Mouse (Mus musculus): ENCODE measurements around the gene Gm10142.
A peak's percentile ranks its signal among the peaks of the same experiment; 100 is the strongest.
"Not testable (repeated sequence)": the region's sequence is repeated elsewhere in the genome, so short reads cannot be mapped to it uniquely, and the experiment has no call there.

Gm10142 gene

DNA sequence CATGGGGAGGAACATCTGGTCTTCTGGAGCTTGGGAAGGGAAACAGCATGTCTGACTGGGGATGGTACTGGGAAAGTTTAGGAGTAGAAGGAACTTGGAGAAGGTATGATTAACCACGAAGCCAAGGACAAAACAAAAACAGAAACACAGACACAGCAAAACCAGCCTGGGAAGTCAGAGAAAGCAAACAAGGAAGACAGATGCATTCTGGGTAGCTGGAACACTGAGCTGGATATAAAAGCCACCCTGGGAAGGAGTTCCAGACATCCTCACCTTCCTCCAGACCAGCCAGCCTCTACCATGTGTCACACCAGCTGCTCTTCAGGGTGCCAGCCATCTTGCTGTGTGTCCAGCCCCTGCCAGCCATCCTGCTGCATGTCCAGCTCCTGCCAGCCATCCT is at the start of gene Gm10142:
Gene Gm10142 (plus strand): TSS at position 301 of the 400 bp plus-strand sequence.
- DNase-seq, result no peak

DNA sequence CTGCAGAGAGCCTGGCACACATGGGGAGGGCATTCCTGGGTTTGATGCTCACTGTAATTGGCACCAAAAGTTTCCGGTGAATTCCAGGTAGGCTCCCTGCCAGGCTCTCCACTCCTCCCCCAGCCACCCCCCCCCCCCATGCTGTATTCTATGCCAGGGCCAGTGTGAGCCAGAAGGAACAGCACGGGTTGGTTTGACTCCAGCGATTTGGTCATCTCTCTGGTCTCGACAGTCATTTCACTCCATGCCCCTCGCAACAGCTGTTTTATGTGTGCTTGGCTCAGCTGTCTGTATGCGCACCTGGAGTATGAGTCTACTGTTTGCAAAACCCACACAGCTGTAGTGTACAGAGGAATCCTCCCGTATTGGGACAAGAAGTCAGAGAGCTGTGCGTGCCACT is 49.3 kb upstream of the Gm10142 start:
- peak; percentile 25 for DNase-seq

DNA sequence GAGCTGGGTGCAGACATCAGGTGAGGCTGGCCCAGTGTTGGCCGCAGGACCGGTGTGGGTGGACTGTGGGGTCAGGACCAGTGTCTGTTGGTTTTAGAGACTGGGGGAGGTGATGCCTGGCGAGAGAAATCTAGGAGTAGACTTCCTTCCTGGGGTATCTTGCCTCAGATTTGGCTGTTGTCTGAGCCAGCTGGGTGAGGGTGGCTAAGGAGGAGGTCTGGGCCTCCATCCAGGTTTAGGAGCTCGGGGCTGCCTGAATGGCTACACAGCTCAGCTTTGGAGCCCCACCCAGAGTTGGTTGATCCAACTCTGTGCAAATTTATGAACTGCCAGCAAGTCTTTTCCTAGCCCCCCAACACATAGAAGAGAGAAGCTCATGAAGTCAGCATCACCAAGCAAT is 48.2 kb upstream of the Gm10142 start:
- DNase-seq, result no peak

DNA sequence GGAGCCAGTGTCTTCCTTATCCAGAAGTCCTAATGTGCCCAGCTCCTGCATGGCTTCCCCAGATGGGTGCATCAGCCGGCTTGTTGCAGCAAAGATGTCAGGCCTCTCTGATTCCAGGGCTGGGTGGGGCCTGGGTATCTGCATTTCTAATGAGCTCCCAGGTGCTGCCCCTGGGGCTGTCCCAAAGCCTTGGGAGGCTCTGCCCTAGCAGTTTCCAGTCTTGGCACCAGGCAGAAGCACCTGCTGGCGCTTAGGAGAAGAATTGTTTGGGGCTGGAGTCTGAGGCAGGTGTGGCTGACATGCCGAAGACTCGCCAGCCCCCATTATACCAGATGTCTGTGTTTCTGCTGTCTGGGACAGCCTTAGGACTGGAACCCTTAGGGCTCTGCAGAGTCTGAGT is 44.9 kb upstream of the Gm10142 start:
- DNase-seq, result no peak

DNA sequence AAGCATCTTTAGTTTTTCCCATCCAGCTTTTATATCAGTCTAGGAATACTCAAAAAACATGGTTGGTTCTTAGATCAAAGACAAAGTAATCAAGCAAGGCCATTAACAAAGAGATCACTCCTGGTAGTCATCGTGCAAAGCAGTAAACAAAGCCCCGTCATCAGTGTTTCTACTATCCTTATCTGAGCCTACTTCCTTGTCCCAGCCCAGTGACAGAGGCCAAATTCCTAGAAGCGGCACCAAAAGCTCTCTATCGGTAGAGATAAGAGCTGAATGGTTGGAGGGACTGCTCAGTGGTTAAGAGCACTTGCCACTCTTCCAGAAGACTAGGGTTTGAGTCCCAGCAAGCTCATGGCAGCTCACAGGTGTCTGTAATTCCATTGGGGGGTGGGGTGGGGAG is 44.1 kb upstream of the Gm10142 start:
- no peak for DNase-seq

DNA sequence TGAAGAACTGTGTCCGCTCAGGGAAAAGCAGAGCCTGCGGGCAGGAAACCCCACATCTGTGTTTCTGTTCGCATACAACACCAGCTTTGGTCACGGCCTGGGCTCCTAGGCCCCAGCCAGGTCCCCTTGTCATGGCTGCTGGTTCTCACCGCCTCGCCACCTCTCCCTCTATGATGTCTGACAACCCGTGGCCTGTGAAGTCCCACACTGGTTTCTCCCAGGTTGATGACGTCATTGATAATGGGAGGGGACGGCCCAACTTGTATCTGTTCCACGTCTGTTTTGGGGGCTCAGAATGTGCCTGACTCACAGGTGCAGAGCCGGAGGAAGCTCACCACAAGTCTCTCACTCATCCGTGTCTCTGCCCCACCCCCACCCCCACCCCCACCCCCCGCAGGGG is 41.8 kb upstream of the Gm10142 start:
- DNase-seq, result no peak

DNA sequence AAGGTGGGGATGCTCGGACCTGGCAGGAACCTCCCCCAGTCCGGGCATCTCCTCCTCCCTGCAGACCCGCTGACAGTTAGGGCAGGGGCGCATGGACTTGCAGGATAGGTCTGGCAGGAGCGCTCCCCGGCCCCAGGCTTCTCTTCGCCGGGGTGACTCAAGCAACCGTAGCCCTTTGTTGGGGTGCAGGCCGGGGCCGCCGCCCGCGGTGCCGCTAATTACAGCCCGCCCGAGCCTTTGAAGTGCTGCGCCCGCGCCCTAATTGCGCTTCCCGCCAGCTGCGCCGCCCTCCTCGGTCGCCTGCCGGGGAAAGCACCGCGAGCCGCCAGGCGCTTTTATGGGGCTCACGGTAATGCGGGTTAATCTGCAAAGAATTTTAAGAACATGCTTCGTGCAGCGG is 38.0 kb upstream of the Gm10142 start:
- no peak for DNase-seq

DNA sequence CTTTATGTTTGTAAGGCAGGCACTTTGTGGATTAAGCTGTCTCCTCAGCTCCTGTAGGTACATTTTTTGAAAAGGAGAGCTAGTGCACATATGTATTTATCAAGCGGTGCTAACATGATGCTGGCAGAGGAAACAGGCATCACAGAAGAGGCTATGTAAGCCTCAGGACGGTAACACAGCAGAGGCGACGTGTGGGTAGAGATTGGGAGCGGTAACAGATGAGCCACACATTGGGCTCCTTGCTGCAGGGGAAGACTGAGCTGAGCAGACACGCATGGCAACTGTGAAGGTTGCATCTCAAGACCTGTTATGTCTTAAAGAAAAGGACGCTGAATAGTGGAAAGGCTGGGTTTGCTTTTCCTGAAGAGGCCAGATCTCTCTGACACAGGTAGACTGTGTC is 32.6 kb upstream of the Gm10142 start:
- DNase-seq, result no peak

DNA sequence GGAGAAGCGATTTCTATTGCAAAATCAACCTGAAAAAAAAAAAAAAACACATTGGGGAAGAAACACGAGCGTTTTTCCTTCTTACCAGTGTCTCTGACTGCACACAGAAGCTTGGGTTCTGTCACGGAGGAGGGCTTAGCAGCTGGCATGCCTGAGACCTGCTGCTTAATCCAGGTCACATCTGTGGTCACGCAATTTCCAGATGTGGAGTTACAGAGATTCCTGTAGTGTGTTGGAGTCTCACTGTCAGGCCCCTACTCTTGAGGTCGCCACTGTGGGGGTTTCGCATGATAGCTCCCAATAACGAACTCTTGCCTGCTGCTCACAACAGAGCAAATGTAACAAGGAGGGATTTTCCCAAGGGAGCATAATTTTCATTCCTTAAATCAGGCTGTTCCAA is 31.4 kb upstream of the Gm10142 start:
- no peak for DNase-seq

DNA sequence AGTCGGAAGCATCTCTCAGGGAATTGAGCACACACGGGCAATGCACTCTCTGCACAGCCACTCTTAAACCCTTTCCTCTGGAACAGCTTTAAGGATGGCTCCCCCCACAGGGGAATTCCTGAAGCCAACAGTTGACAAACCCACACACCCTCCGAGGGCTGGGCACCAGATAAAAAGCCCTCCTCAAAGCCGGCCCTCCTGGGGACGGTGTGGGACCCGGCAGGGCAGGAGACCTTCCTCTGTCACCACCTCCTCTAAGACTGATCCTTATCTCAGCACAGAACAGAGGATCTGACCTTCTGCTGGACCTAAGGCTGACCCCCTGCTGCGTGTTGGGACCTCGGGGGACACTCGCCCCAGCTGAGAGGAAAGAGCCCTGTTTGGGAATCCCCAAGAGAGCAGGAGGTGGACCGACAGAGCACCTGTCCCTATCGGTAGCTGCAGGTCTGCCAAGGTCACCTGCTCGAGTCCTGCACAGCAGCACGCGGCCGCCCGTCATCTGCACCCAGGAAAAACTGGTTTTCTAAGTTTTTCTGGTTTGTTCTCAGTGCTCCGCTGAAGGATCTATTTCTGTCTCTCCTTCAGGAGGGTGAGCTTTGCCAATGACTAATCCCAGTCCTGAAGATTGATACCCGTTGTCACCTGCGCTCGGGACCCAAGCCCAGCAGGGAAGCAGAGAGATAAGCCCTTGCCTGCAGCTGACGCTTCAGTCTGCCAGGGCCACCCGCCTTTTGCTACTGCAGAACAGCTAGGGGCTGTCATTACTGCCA is 29.5 kb upstream of the Gm10142 start, which contains the start of gene Tspear:
Gene Tspear (plus strand): TSS at position 675 of the 770 bp plus-strand sequence.
- no peak for DNase-seq

DNA sequence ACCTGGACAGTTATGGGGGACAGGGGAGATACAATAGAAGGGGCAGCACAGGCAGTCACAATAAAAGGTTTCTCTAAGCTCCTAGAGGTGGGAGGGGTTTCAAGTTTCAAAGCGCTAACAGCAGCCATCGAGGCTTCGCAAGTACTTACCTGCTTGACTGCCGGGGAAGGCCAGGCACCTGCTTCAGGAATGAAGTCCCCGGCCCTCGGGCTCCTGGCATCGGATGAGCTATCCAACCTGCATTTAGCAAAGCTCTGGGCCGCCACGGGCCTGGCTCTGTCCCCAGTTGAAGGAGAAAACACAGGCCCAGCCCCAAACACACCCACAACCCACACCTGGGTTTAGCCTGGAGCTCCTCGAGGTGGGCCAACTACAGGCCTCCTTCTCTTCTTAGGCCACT is 28.6 kb upstream of the Gm10142 start:
- no peak for DNase-seq

DNA sequence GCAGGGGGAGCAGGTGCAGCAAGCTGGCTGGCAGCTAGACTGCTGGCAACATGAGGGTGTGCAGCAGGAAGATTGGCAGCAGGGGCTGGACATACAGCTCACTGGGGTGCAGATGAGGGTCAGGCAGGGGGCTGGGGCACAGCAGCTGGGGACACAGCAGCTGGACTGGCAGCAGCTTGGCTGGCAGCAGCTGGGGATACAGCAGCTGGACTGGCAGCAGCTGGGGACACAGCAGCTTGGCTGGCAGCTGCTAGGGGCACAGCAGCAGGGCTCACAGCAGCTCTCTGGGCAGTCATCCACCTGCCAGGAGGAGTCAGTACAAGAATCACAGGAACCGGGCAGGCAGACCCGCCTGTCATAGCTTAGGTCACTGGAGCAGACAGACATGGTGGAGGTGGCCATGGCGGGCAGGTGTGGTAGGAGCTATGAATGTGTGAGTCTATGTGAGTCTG is 25.2 kb upstream of the Gm10142 start, which contains the start of gene Gm19402:
Gene Gm19402 (minus strand): TSS at position 402 of the 452 bp plus-strand sequence.
- not testable (repeated sequence) for DNase-seq

DNA sequence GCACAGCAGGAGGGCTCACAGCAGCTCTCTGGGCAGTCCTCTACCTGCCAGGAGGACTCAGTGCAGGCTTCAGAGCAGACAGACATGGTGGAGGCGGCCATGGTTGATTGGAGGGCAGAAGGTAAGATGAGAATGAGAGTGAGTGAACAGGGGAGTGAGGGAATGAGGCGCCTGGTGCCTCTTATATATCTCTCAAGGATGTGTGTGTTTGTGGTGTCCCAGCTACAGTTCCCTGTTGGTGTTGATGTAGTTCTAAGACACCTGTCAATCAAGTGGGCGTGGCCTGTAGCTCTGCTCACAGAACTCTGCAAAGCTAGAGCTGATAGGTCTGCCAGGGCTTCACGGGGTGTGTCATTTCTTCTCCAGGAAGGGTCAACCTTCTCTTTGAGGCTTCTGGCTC is 18.5 kb upstream of the Gm10142 start, which contains the start of gene Gm9508:
Gene Gm9508 (minus strand): TSS at position 101 of the 400 bp plus-strand sequence.
- no peak for DNase-seq

DNA sequence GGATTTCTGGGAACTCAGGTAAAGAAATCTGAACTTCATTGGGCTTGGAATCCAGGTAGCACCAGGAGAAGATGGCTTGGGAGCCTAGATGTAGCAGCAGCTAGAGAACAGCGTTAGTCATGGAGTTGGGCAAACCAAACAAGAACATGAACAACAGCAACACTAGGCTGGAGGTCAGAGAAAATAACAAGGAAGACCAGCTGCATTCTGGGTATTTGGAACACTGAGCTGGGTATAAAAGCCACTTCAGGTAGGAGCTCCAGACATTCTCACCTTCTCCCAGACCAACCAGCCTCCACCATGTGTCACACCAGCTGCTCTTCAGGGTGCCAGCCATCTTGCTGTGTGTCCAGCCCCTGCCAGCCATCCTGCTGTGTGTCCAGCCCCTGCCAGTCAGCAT is 9.3 kb upstream of the Gm10142 start, which contains the start of gene Gm10272:
Gene Gm10272 (plus strand): TSS at position 301 of the 400 bp plus-strand sequence.
- no peak for DNase-seq

DNA sequence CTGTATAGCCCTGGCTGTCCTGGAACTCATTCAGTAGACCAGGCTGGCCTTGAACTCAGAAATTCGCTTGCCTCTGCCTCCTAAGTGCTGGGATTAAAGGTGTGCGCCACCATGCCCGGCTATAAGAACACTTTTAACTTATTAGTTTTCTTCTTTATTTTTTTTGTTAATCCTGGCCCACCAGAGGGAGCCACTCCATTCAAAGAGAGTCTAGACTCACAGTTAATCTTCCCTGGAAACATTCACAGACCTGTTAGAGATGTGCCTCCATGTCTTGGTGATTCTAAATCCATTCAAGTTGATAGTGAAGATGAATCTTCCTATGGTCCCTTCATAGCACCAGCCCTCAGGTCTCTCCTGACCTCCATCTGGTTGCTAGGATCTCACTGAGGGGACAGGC is 5.8 kb upstream of the Gm10142 start:
- no peak for DNase-seq

DNA sequence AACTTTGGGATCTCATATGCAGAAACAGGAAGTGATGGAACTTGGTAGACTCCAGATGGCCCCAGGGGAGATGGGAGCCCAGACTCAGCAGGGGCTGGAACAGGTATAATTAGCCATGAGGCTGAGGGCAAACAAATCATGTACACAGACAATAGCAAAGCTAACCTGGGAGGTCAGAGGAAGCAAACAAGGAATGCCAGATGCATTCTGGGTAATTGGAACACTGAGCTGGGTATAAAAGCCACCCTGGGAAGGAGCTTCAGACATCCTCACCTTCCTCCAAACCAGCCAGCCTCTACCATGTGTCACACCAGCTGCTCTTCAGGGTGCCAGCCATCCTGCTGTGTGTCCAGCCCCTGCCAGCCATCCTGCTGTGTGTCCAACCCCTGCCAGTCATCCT is 4.5 kb upstream of the Gm10142 start, which contains the start of gene Gm10024:
Gene Gm10024 (plus strand): TSS at position 301 of the 400 bp plus-strand sequence.
- not testable (repeated sequence) for DNase-seq

DNA sequence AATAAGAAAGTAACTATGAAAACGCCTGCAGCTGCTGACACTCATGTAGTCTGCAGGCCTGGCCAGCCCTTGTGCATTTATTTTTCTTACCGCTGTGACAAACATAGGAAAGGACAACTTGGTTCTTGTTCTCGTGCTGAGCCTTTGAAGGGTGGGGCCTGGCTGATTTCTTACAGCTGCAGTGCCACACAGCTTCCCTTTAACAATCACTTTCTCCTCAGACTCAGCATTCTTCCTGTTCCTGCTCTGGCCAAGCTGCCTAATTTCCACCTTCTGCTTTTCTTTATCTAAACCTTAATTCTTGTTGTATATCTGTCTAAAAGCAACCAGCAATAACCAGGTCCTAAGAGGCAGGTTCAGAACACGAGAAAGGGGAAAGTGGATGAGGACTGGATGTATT is 1.9 kb upstream of the Gm10142 start:
- no peak for DNase-seq

DNA sequence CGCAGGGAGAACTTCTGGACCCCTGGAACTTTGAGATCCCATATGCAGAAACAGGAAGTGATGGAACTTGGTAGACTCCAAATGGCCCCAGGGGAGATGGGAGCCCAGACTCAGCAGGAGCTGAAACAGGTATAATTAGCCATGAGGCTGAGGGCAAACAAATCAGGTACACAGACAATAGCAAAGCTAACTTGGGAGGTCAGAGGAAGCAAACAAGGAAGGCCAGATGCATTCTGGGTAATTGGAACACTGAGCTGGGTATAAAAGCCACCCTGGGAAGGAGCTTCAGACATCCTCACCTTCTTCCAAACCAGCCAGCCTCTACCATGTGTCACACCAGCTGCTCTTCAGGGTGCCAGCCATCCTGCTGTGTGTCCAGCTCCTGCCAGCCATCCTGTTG is 4.7 kb downstream of the Gm10142 start, which contains the start of gene Krtap12-1:
Gene Krtap12-1 (plus strand): TSS at position 301 of the 400 bp plus-strand sequence.
- DNase-seq, result not testable (repeated sequence)

DNA sequence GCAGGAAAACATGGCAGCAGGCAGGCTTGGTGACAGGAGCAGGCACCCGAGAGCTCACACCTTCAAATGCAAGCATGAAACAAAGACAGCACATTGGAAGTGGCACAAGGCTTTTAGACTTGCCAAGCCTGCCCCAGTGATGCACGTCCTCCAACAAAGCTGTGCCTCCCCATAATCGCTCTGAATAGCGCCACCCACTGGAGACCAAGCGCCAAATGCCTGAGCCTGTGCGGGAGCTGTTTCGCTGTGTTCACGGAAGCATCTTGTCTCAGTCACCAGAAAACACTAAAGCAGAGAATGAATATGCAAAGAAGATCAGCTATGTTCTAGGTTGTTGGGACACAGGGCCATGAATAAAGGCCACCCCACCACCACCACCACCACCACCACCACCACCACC is 9.2 kb downstream of the Gm10142 start:
- no peak for DNase-seq

DNA sequence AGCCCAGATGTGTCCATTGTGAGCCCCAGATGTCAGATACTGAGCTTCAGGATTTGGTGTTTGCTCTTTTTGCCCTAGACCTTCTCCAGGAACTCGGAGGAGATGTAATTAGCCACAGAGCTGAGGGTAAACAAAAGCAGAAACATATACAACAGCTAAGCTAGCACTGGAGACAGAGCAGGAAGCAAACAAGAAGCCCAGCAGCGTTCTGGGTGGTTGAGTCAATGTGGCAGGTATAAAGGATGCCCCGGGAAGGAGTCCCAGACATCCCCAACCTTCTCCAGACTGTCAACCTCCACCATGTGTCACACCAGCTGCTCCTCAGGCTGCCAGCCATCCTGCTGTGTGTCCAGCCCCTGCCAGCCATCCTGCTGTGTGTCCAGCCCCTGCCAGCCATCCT is 10.6 kb downstream of the Gm10142 start, which contains the start of gene Gm10100:
Gene Gm10100 (plus strand): TSS at position 301 of the 400 bp plus-strand sequence.
- no peak for DNase-seq

DNA sequence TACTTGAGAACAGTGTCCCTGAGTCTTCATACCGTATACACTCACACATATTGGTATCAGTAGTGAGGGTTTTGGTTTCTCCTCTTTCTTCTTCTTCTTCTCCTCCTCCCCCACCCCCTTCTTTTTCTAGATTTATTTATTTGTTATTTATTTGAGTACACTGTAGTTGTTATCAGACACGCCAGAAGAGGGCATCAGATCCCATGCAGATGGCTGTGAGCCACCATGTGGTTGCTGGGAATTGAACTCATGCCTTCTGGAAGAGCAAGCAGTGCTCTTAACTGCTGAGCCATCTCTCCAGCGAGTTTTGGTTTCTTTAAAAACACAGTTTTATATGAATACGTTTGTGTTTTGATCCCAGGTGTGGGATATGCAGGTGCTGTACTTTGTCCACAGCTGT is 12.7 kb downstream of the Gm10142 start:
- DNase-seq, result no peak

DNA sequence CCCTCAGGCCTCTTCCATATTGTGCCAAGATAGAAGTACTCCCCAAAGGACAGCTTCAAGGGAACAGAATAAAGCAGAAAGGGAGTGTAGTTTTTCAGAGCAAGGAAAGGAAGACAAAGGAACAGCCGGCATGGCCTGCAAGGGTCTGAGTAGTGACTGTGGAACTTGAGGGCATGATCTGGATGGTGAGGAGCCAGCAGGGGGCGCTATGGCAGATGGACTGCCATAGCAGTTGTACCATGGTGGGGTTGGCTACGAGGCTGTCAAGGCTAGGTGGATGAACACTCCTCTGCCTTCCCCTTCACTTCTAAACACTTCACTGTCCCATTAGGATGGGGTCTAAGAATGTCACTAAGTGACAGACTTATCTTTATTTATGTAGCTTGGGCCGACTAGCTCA is 13.6 kb downstream of the Gm10142 start:
- DNase-seq, result peak; percentile 7

DNA sequence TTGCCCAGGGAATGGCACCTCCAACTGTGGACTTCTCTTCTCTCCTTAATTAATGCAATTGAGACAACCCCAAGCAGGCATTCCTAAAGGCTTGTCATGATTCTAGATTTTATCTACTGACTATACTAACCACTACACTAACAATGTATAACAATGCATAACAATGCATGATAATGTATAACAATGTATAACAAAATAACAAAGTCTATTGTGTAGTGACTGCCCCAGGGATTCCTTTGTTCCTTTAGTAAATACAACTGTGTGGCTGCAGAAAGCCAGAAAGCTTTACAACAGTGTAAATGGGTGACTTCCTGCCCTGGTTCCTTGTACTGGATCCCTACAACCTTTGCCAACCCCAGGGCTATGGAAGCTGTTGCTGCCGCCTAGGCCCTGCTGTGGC is 20.3 kb downstream of the Gm10142 start:
- DNase-seq, result no peak

DNA sequence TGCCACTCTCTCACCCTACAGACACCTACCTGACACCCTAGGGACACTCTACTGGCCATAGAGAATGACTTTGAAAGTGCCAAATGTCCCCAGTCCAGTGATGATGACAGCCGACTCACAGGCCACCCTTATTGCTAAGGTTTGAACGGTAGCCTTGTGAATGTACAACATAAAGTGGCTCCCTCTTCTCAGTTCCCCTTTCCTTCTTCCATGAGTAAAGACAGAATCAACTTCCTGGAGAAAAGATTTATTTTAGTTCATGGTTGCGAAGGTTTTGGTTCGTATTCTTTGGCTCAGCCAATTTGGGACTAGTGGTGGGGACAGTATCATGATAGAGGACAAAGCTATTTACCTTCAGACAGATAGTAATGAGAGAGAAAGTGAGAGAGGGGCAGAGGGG is 23.3 kb downstream of the Gm10142 start:
- DNase-seq, result no peak

All from lung, postnatal 14 days (tissue).